Mouse (Mus musculus) intestine, embryonic 16.5 days (tissue): Measurements from ENCODE around the gene Tmod2. TPM values are rescaled to one million over a fixed set of nuclear protein-coding genes. Genes with fewer than 3 reads are reported as not detected.

Experiments used
- ATAC-seq: fragments of 200-750 bp; cut with Nextera tagmentation; 2 replicates; pipeline ENCODE4 v1.8.0; 2017; ENCODE audit warnings: moderate TSS enrichment, moderate library complexity
- H3K27ac ChIP-seq: fragments of 300-500 bp; sonication (generic); 2 replicates; pipeline ENCODE4 v1.5.1; 2014; ENCODE audit warnings: mild to moderate bottlenecking, low read length
- H3K27me3 ChIP-seq: fragments of 300-500 bp; sonication (generic); replicated peaks from 2 replicates; pipeline ENCODE4 v1.6.1; 2014; ENCODE audit warnings: low read length, control low read depth, mixed read lengths; ENCODE audit not compliant: control insufficient read depth, insufficient read depth
- H3K36me3 ChIP-seq: fragments of 300-500 bp; sonication (generic); 2 replicates; pipeline ENCODE4 v1.6.1; 2014; ENCODE audit warnings: low read length, control low read depth; ENCODE audit not compliant: control insufficient read depth, insufficient read depth
- H3K4me1 ChIP-seq: fragments of 300-500 bp; sonication (generic); 2 replicates; pipeline ENCODE4 v1.6.1; 2014; ENCODE audit warnings: low read length, control low read depth, mixed read lengths; ENCODE audit not compliant: control insufficient read depth, insufficient read depth
- H3K4me2 ChIP-seq: fragments of 300-500 bp; sonication (generic); 2 replicates; pipeline ENCODE4 v1.6.1; 2014; ENCODE audit warnings: low read depth, low read length, control low read depth
- H3K4me3 ChIP-seq: fragments of 300-500 bp; sonication (generic); 2 replicates; pipeline ENCODE4 v1.5.1; 2014; ENCODE audit warnings: mild to moderate bottlenecking, low read length
- H3K9ac ChIP-seq: fragments of 300-500 bp; sonication (generic); 2 replicates; pipeline ENCODE4 v1.6.1; 2014; ENCODE audit warnings: low read depth, low read length
- H3K9me3 ChIP-seq: fragments of 300-500 bp; sonication (generic); 2 replicates; pipeline ENCODE4 v1.6.1; 2016; ENCODE audit warnings: low read length, control low read depth; ENCODE audit not compliant: control insufficient read depth
- WGBS: fragments of 180-500 bp; shearing (Covaris S2); extraction: QIAGEN DNeasy Blood & Tissue Kit; methylation state at CpG from one replicate; pipeline ENCODE4 v1.1.7; 2014; 5-methylcytosine and 5-hydroxymethylcytosine counted together
- polyA plus RNA-seq: library from polyadenylated mRNA; unstranded; fragments of >200 nt; fragmentation: Nextera tagmentation; extraction: Ambion mirVana; gene quantifications from 2 replicates; pipeline ENCODE4 v1.2.1, GENCODE M21; 2015

The Tmod2 gene
- polyA plus RNA-seq, 1 experiment from 2014 or later, result 16.2 TPM

GRCm38 (mm10) chr9:75561040-75561669 lies 50.0 kb downstream of the Tmod2 start:
- 78% methylated on average over 13 of the region's 13 CpGs for WGBS
- no peaks in the 10 kb centered on the region for H3K27me3 ChIP-seq
- peaks cover 8% of the 10 kb centered on the region for H3K4me1 ChIP-seq
- H3K4me3 ChIP-seq, result no peak overlapping the region
- no peaks in the 10 kb centered on the region for H3K36me3 ChIP-seq
- H3K9me3 ChIP-seq, result no peaks in the 10 kb centered on the region
- ATAC-seq, result no peak
- no peak overlapping the region for H3K4me2 ChIP-seq
- no peak overlapping the region for H3K27ac ChIP-seq
- H3K9ac ChIP-seq, result no peak overlapping the region

GRCm38 (mm10) chr9:75560353-75560752 lies 50.8 kb downstream of the Tmod2 start:
- H3K4me2 ChIP-seq, result no peak overlapping the region
- no peak for ATAC-seq
- H3K9ac ChIP-seq, result no peak overlapping the region

DNA sequence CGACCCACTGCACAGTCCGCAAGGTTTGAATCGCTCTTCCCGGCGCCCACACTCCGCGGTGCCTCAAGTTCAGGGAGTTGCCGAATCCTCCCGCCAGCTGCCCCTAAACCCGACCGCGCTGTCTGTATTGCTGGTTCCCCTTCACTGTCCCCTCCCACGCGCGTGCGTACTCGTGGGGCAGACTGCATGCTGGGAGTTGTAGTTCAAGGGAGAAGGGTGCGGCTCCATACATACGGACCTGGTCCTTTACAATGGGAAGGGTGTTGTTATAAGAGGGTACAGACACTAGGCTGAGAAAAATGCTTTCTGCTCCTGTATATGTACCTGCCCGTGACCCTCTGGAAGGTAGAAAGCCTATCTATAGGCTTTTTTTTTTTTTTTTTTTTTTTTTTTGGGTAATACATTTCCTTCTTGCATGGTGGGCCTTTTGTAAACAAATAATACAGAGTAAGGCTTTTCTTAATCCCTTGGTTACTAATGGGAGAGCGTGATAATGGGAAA lies 51.6 kb downstream of the Tmod2 start, which contains the start of gene Tmod3:
Gene Tmod3, minus strand, starts transcription at position 146 of the 501 bp plus-strand sequence.
- 2% methylated on average over 21 of the region's 21 CpGs for WGBS
- Histone ChIP-seq H3K27ac (peak within 1 kb of the TSS; percentile 95), H3K36me3 (no peaks in the 10 kb centered on the region), H3K9ac (peak within 1 kb of the TSS; percentile 90), H3K9me3 (no peaks in the 10 kb centered on the region), H3K27me3 (no peaks in the 10 kb centered on the region), H3K4me3 (peak within 1 kb of the TSS; percentile 96), H3K4me1 (peaks cover 11% of the 10 kb centered on the region), H3K4me2 (peak within 1 kb of the TSS; percentile 73)
- peak; percentile 97 for ATAC-seq

More at GRCm38 (mm10) chr9:75560353-75560752, 50.8 kb downstream of the Tmod2 start:
- H3K27me3 ChIP-seq, result no peaks in the 10 kb centered on the region
- H3K4me1 ChIP-seq, result peaks cover 11% of the 10 kb centered on the region
- no peaks in the 10 kb centered on the region for H3K9me3 ChIP-seq
- H3K4me3 ChIP-seq, result no peak overlapping the region
- no peak overlapping the region for H3K27ac ChIP-seq
- no peaks in the 10 kb centered on the region for H3K36me3 ChIP-seq

DNA sequence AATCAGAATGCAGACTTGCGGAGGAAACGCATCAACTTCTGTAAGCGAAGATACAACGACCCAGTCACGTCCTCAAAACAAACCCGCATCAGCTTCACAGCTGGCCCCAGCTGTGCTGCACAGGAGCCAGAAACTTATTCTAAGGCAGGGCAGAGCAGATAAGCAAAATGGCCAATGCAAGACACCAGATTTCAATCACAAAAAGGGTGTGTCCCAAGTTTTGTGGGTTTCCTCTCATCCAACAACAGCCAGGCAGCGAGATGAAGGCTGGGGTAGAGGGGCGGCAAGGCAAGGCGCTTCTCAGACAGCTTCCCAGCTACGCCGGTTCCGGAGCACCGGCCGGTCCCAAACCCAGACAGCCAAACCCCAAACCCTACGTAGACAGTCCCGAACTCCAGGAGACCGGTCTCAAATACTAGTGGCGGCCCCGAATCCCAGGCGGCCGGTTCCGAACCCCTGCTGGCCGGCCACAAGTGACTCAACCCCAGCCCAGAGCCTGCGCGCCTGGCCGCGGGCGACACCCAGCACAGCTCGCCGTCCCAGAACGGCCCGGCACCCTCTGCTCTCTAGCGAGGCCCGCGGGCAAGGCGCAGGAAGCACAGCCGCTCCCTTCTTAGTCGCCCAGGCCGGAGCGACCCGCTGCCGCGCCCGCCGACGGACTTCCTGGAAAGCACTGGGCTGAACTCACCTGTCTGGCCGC lies 52.2 kb downstream of the Tmod2 start:
- ATAC-seq, result peak; percentile 94
- H3K36me3 ChIP-seq, result no peaks in the 10 kb centered on the region
- peak overlapping the region; percentile 96 for H3K4me3 ChIP-seq
- no peaks in the 10 kb centered on the region for H3K27me3 ChIP-seq
- under 1% methylated on average over 47 of the region's 47 CpGs for WGBS
- peak overlapping the region; percentile 95 for H3K27ac ChIP-seq
- peak overlapping the region; percentile 73 for H3K4me2 ChIP-seq
- H3K9me3 ChIP-seq, result no peaks in the 10 kb centered on the region
- peak overlapping the region; percentile 90 for H3K9ac ChIP-seq
- H3K4me1 ChIP-seq, result peaks cover 11% of the 10 kb centered on the region

- H3K4me3 ChIP-seq, result peak overlapping the region; percentile 96
- no peaks in the 10 kb centered on the region for H3K27me3 ChIP-seq
- H3K4me2 ChIP-seq, result peak overlapping the region; percentile 73
- peak overlapping the region; percentile 90 for H3K9ac ChIP-seq
- 17% methylated on average over 3 of the region's 3 CpGs for WGBS
- peaks cover 11% of the 10 kb centered on the region for H3K4me1 ChIP-seq
- ATAC-seq, result no peak
- H3K27ac ChIP-seq, result peak overlapping the region; percentile 95
- no peaks in the 10 kb centered on the region for H3K9me3 ChIP-seq
- no peaks in the 10 kb centered on the region for H3K36me3 ChIP-seq
These were observed 52.8 kb downstream of the Tmod2 start for GRCm38 (mm10) chr9:75558360-75558759.

GRCm38 (mm10) chr9:75553719-75554118 lies 57.4 kb downstream of the Tmod2 start:
- H3K27ac ChIP-seq, result no peak overlapping the region
- no peak overlapping the region for H3K4me2 ChIP-seq
- H3K9ac ChIP-seq, result no peak overlapping the region
- H3K27me3 ChIP-seq, result no peaks in the 10 kb centered on the region
- peaks cover 11% of the 10 kb centered on the region for H3K4me1 ChIP-seq
- H3K4me3 ChIP-seq, result no peak overlapping the region
- ATAC-seq, result no peak
- H3K9me3 ChIP-seq, result no peaks in the 10 kb centered on the region
- 71% methylated on average over 4 of the region's 4 CpGs for WGBS
- no peaks in the 10 kb centered on the region for H3K36me3 ChIP-seq

DNA sequence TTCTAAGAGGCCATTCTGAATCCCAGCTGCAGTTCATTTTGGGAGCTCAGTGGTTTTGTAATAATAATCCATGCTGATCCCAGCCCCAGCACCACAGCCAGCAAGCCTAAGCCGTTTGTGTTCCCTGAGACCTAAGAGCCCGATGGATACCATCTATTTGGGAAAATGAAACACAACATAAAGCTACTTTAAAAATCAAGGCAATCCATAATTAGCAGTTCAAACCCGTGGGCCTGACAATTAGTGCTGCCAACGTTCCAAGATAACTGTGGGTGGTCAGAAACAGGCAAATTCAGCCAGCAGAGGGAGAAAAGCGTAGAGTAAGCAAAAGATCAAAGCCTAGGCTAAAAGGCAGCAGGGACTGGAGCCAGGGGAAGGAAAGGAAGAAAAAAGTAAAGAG lies 59.8 kb downstream of the Tmod2 start:
- 46% methylated on average over 5 of the region's 5 CpGs for WGBS
- no peak for ATAC-seq
- no peaks in the 10 kb centered on the region for H3K9me3 ChIP-seq
- peaks cover 12% of the 10 kb centered on the region for H3K4me1 ChIP-seq
- no peaks in the 10 kb centered on the region for H3K27me3 ChIP-seq
- H3K4me3 ChIP-seq, result no peak overlapping the region
- no peaks in the 10 kb centered on the region for H3K36me3 ChIP-seq
- no peak overlapping the region for H3K27ac ChIP-seq
- no peak overlapping the region for H3K4me2 ChIP-seq
- H3K9ac ChIP-seq, result no peak overlapping the region

GRCm38 (mm10) chr9:75549010-75549409 lies 62.1 kb downstream of the Tmod2 start:
- Histone ChIP-seq H3K9me3 (no peaks in the 10 kb centered on the region), H3K4me3 (no peak overlapping the region), H3K27ac (no peak overlapping the region), H3K4me1 (peaks cover 13% of the 10 kb centered on the region), H3K9ac (no peak overlapping the region), H3K36me3 (no peaks in the 10 kb centered on the region), H3K27me3 (no peaks in the 10 kb centered on the region), H3K4me2 (no peak overlapping the region)
- 69% methylated on average over 8 of the region's 8 CpGs for WGBS
- ATAC-seq, result no peak

- Histone ChIP-seq H3K9ac (no peak overlapping the region), H3K27ac (no peak overlapping the region), H3K4me2 (no peak overlapping the region), H3K27me3 (no peaks in the 10 kb centered on the region), H3K36me3 (no peaks in the 10 kb centered on the region), H3K9me3 (no peaks in the 10 kb centered on the region), H3K4me1 (peaks cover 13% of the 10 kb centered on the region), H3K4me3 (no peak overlapping the region)
- 66% methylated on average over 12 of the region's 12 CpGs for WGBS
- peak; percentile 69 for ATAC-seq
These were observed 64.1 kb downstream of the Tmod2 start for GRCm38 (mm10) chr9:75546885-75547553.
